Mouse (Mus musculus): ENCODE data around the gene Fbxo21. TPM values are rescaled to one million over a fixed set of nuclear protein-coding genes. Genes with fewer than 3 reads are reported as not detected.

Gene Fbxo21
- total and polyA plus RNA-seq, 3 experiments = 10.7 to 19.3 (median 13.7) TPM

- TF ChIP-seq MXI1 (IDR thresholded peaks at IDR 0.05; ENCODE audit: low read depth, low read length) (peak; percentile 38; the same call in 1 of the 2 replicates), MEF2A (IDR thresholded peaks at IDR 0.05; ENCODE audit: borderline replicate concordance, low read depth, low read length) (no peak), CHD2 (IDR thresholded peaks at IDR 0.05; ENCODE audit: low read length) (no peak), TBP (conservative IDR thresholded peaks at IDR 0.05; ENCODE audit: low read depth, low read length) (no peak)
Measured at GRCm38 (mm10) chr5:118002059-118002458, 25.5 kb downstream of the Fbxo21 start (continued).

DNA sequence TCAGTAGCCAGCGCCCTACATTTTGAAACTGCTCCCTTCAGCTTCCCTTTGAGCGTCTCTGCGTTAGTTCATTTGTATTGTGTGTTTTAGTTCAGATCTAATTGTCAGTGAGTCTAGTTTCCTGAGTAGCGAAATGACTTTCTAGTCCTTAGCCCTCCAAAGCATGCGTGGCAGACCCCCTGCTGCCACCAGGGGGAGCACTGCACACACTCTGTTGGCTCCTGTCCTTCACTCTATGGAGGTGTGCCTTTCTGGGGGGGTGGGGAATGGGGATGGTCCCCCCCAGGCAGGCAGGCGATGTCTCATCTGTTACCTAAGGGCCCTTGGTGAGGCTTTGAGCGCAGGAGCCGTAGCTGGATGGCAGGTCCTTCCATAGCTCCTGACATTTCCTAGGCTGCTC is 28.1 kb downstream of the Fbxo21 start:
- Histone ChIP-seq H3K79me2 (replicated peaks; ENCODE audit: control insufficient read depth, extremely low read depth, insufficient read depth, poor library complexity, severe bottlenecking) (no peaks in the 10 kb centered on the region), H3K27me3 (replicated peaks) (no peaks in the 10 kb centered on the region), H3K4me1 (ENCODE audit: control insufficient read depth in 1 of 2, insufficient read depth in 2 of 2) (no peaks in the 10 kb centered on the region), H3K36me3 (replicated peaks in 1 of 2; ENCODE audit: control insufficient read depth in 1 of 2, insufficient read depth in 1 of 2, low read length in 1 of 2) (peaks cover 71 to 99% of the 10 kb centered on the region in 2 experiments), H3K4me3 (replicated peaks in 1 of 3; ENCODE audit: low read depth in 2 of 3, low read length in 2 of 3, poor library complexity in 1 of 3) (no peak overlapping the region), H3K27ac (ENCODE audit: insufficient read depth, low read depth) (no peak overlapping the region), H3K4me2 (ENCODE audit: insufficient read depth, low read depth, poor library complexity, severe bottlenecking) (no peak overlapping the region), H3K9ac (ENCODE audit: insufficient read depth, low read depth) (no peak overlapping the region), H3K9me3 (replicated peaks; ENCODE audit: low read length) (no peaks in the 10 kb centered on the region)
- in situ Hi-C loops (cut with MboI; ENCODE audit: low pct_ligation_motif_present, low pct_unique_long_range_greater_than_20kb, low sequenced_read_pairs) (loop anchor here (5.0 kb wide), 1 partner anchor 73 kb away; no protein-coding TSS in a partner anchor), dilution Hi-C loops (cut with MboI; ENCODE audit: extremely low pct_ligation_motif_present, extremely low pct_unique_long_range_greater_than_20kb, low sequenced_read_pairs) (no loop called here)
- DNase-seq (ENCODE audit: extremely low read depth) = peak; percentile 59
- TF ChIP-seq KAT2A (IDR thresholded peaks at IDR 0.05; ENCODE audit: insufficient replicate concordance, low read length) (no peak), NRF1 (IDR thresholded peaks at IDR 0.05; ENCODE audit: low read depth, low read length) (no peak), UBTF (IDR thresholded peaks at IDR 0.05; ENCODE audit: low read depth, low read length) (no peak), IRF4 (IDR thresholded peaks at IDR 0.05; ENCODE audit: low read depth, low read length) (no peak), SIN3A (IDR thresholded peaks at IDR 0.05; ENCODE audit: low read length) (no peak), CTCF (conservative IDR thresholded peaks at IDR 0.05 in 1 of 2, IDR thresholded peaks at IDR 0.05 in 1 of 2; ENCODE audit: low read depth in 2 of 2, low read length in 2 of 2) (peak; percentile 67 to 82), PAX5 (IDR thresholded peaks at IDR 0.05; ENCODE audit: low read length) (no peak), CHD1 (IDR thresholded peaks at IDR 0.05; ENCODE audit: low read depth, low read length) (no peak), POLR2AphosphoS2 (IDR thresholded peaks at IDR 0.05; ENCODE audit: low read depth, low read length) (no peak), JUN (IDR thresholded peaks at IDR 0.05; ENCODE audit: insufficient read depth, low read depth, low read length) (no peak), USF1 (IDR thresholded peaks at IDR 0.05; ENCODE audit: low read depth, low read length) (no peak), BHLHE40 (IDR thresholded peaks at IDR 0.05; ENCODE audit: low read depth, low read length) (no peak), TCF12 (IDR thresholded peaks at IDR 0.05; ENCODE audit: low read depth, low read length) (0 out of 2 replicates have a peak, but pooled peaks have one; percentile 11), ZC3H11A (IDR thresholded peaks at IDR 0.05; ENCODE audit: low read depth, low read length) (peak; percentile 36; the same call in 1 of the 2 replicates), CHD2 (IDR thresholded peaks at IDR 0.05; ENCODE audit: low read length) (no peak), E2F4 (IDR thresholded peaks at IDR 0.05; ENCODE audit: insufficient replicate concordance, low read depth, low read length) (no peak), ZMIZ1 (IDR thresholded peaks at IDR 0.05; ENCODE audit: low read depth, low read length) (no peak), RAD21 (IDR thresholded peaks at IDR 0.05; ENCODE audit: low read depth, low read length) (peak; percentile 55), SMC3 (IDR thresholded peaks at IDR 0.05; ENCODE audit: low read depth, low read length) (peak; percentile 86), HCFC1 (IDR thresholded peaks at IDR 0.05; ENCODE audit: low read depth, low read length) (no peak), GABPA (IDR thresholded peaks at IDR 0.05; ENCODE audit: insufficient replicate concordance, low read depth, low read length) (no peak), ETS1 (conservative IDR thresholded peaks at IDR 0.05; ENCODE audit: low read depth, low read length) (no peak), MXI1 (IDR thresholded peaks at IDR 0.05; ENCODE audit: low read depth, low read length) (no peak), MAFK (IDR thresholded peaks at IDR 0.05; ENCODE audit: insufficient replicate concordance, low read length) (no peak), MAZ (IDR thresholded peaks at IDR 0.05; ENCODE audit: low read depth, low read length) (no peak)

Data from CH12.LX (cell line).